Mouse (Mus musculus): Measurements from ENCODE around the gene Nhlrc4.

The Nhlrc4 gene

GRCm38 (mm10) chr17:25944366-25945163, at the start of gene Nhlrc4, which contains the start of gene Pigq:
Nhlrc4 (minus strand) TSS chr17:25944961.
Pigq (minus strand) TSS chr17:25944936.
- DNase-seq: no peak

GRCm38 (mm10) chr17:25993489-25993888, 48.7 kb upstream of the Nhlrc4 start:
- no peak for DNase-seq

GRCm38 (mm10) chr17:25992274-25992673, 47.5 kb upstream of the Nhlrc4 start:
- DNase-seq: no peak

GRCm38 (mm10) chr17:25990331-25990730, 45.6 kb upstream of the Nhlrc4 start:
- no peak for DNase-seq

GRCm38 (mm10) chr17:25985306-25986294, 40.8 kb upstream of the Nhlrc4 start, which contains the start of gene Capn15:
Capn15 (minus strand) TSS chr17:25985796.
- DNase-seq: peak; percentile 83 to 85

- no peak for DNase-seq
Measured at GRCm38 (mm10) chr17:25984556-25985305, 40.0 kb upstream of the Nhlrc4 start.

- no peak for DNase-seq
Measured at GRCm38 (mm10) chr17:25984066-25984465, 39.3 kb upstream of the Nhlrc4 start.

- no peak for DNase-seq
Measured at GRCm38 (mm10) chr17:25982913-25983312, 38.2 kb upstream of the Nhlrc4 start.

GRCm38 (mm10) chr17:25980854-25981253, 36.1 kb upstream of the Nhlrc4 start:
- DNase-seq: no peak

- DNase-seq: no peak
Measured at GRCm38 (mm10) chr17:25979829-25980738, 35.3 kb upstream of the Nhlrc4 start.

- DNase-seq: no peak
Measured at GRCm38 (mm10) chr17:25970954-25971707, 26.4 kb upstream of the Nhlrc4 start.

- DNase-seq: no peak
Measured at GRCm38 (mm10) chr17:25970448-25970847, 25.7 kb upstream of the Nhlrc4 start.

- DNase-seq: no peak
Measured at GRCm38 (mm10) chr17:25968176-25968575, 23.4 kb upstream of the Nhlrc4 start.

- DNase-seq: no peak
Measured at GRCm38 (mm10) chr17:25967652-25968051, 22.9 kb upstream of the Nhlrc4 start.

GRCm38 (mm10) chr17:25964271-25964670, 19.5 kb upstream of the Nhlrc4 start:
- DNase-seq: no peak

- no peak for DNase-seq
Measured at GRCm38 (mm10) chr17:25962413-25962905, 17.7 kb upstream of the Nhlrc4 start.

- no peak for DNase-seq
Measured at GRCm38 (mm10) chr17:25961566-25961965, 16.8 kb upstream of the Nhlrc4 start.

GRCm38 (mm10) chr17:25959630-25960467, 15.1 kb upstream of the Nhlrc4 start:
- DNase-seq: no peak

- no peak for DNase-seq
Measured at GRCm38 (mm10) chr17:25958771-25959494, 14.2 kb upstream of the Nhlrc4 start.
